Mouse (Mus musculus) liver, adult 2 months (tissue): ENCODE measurements around the gene 1110008P14Rik. TPM values are rescaled to one million over a fixed set of nuclear protein-coding genes. Genes with fewer than 3 reads are reported as not detected.

Source experiments
- DNase-seq: peaks from one replicate; pipeline ENCODE4 v3.0.0-alpha.2; 2011; ENCODE audit warnings: low read depth, low spot score; ENCODE audit errors: extremely low read depth
- H3K27ac ChIP-seq: fragments of 200-500 bp; replicated peaks from 2 replicates; pipeline ENCODE4 v1.5.1; 2012; ENCODE audit warnings: low read depth, mild to moderate bottlenecking, control low read depth, inconsistent platforms, low read length; ENCODE audit not compliant: insufficient read depth
- H3K27me3 ChIP-seq: fragments of 200-500 bp; 2 replicates; pipeline ENCODE4 v1.6.1; 2012; ENCODE audit warnings: mild to moderate bottlenecking, moderate library complexity, low read length, inconsistent platforms; ENCODE audit not compliant: control insufficient read depth, insufficient read depth
- H3K36me3 ChIP-seq: fragments of 200-500 bp; 2 replicates; pipeline ENCODE4 v1.6.1; 2012; ENCODE audit warnings: low read length, inconsistent platforms; ENCODE audit not compliant: control insufficient read depth, insufficient read depth
- H3K4me1 ChIP-seq: fragments of 200-500 bp; 2 replicates; pipeline ENCODE4 v1.6.1; 2011; ENCODE audit warnings: low read length; ENCODE audit not compliant: control insufficient read depth, insufficient read depth
- H3K4me3 ChIP-seq: fragments of 200-500 bp; 2 replicates; pipeline ENCODE4 v1.5.1; 2011; ENCODE audit warnings: low read depth, mild to moderate bottlenecking, control low read depth, low read length, moderate library complexity; ENCODE audit not compliant: insufficient read depth
- H3K79me2 ChIP-seq: fragments of 200-500 bp; 2 replicates; pipeline ENCODE4 v1.6.1; 2012; ENCODE audit warnings: inconsistent platforms, mild to moderate bottlenecking, low read length, moderate library complexity; ENCODE audit not compliant: control insufficient read depth, insufficient read depth
- H3K9ac ChIP-seq: fragments of 200-500 bp; 2 replicates; pipeline ENCODE4 v1.6.1; 2012; ENCODE audit warnings: low read depth, mild to moderate bottlenecking, control low read depth, inconsistent platforms, low read length
- CTCF ChIP-seq: fragments of 200-500 bp; IDR thresholded peaks from 2 replicates; pipeline ENCODE4 v1.5.1; 2011; ENCODE audit warnings: low read depth, low read length, control low read depth
- POLR2A ChIP-seq: fragments of 200-500 bp; IDR thresholded peaks from 2 replicates; pipeline ENCODE4 v1.6.1; 2011; ENCODE audit warnings: low read length, control low read depth; ENCODE audit not compliant: insufficient read depth; ENCODE audit errors: extremely low read depth
- WGBS: fragments of 180-500 bp; shearing (Covaris S2); methylation state at CpG from one replicate; pipeline ENCODE4 v1.1.7; 2018; 5-methylcytosine and 5-hydroxymethylcytosine counted together
- polyA plus RNA-seq: library from polyadenylated mRNA; depleted of rRNA; stranded (reverse); fragments of >200 nt; gene quantifications from 2 replicates; pipeline ENCODE4 v1.2.3, GENCODE M21; 2012
- total RNA-seq: library from RNA; depleted of rRNA; stranded (reverse); fragments of >200 nt; gene quantifications from 2 replicates; pipeline ENCODE4 v1.2.3, GENCODE M21; 2014

The 1110008P14Rik gene
- total and polyA plus RNA-seq, 2 experiments = 32.5 to 103 TPM

GRCm38 (mm10) chr2:32361437-32361836, 20.3 kb downstream of the 1110008P14Rik start:
- H3K36me3 ChIP-seq = no peaks in the 10 kb centered on the region

GRCm38 (mm10) chr2:32360741-32361140, 21.0 kb downstream of the 1110008P14Rik start:
- TF ChIP-seq CTCF (no peak), POLR2A (no peak)
- H3K27me3 ChIP-seq = no peaks in the 10 kb centered on the region
- H3K79me2 ChIP-seq = peaks cover 3% of the 10 kb centered on the region; the same call in 1 of the 2 replicates
- H3K4me3 ChIP-seq = peak overlapping the region; percentile 46
- H3K4me1 ChIP-seq = peaks cover 7% of the 10 kb centered on the region; the same call in 1 of the 2 replicates
- DNase-seq = peak; percentile 90
- peak overlapping the region; percentile 61 for H3K9ac ChIP-seq
- peak overlapping the region; percentile 93 for H3K27ac ChIP-seq
- WGBS = 3% methylated on average over 14 of the region's 14 CpGs
- H3K36me3 ChIP-seq = no peaks in the 10 kb centered on the region

More at GRCm38 (mm10) chr2:32361437-32361836, 20.3 kb downstream of the 1110008P14Rik start:
- Histone ChIP-seq H3K27ac (peak overlapping the region; percentile 93), H3K9ac (peak overlapping the region; percentile 92), H3K4me3 (peak overlapping the region; percentile 86), H3K79me2 (peaks cover 3% of the 10 kb centered on the region; the same call in 1 of the 2 replicates), H3K4me1 (peaks cover 7% of the 10 kb centered on the region; the same call in 1 of the 2 replicates), H3K27me3 (no peaks in the 10 kb centered on the region)
- 2% methylated on average over 24 of the region's 24 CpGs for WGBS
- DNase-seq = peak; percentile 56
- TF ChIP-seq CTCF = peak; percentile 82
- TF ChIP-seq POLR2A = peak; percentile 51

- no peaks in the 10 kb centered on the region for H3K79me2 ChIP-seq
- no peak overlapping the region for H3K27ac ChIP-seq
- H3K36me3 ChIP-seq = no peaks in the 10 kb centered on the region
- no peak overlapping the region for H3K4me3 ChIP-seq
- peaks cover 4% of the 10 kb centered on the region; the same call in 1 of the 2 replicates for H3K4me1 ChIP-seq
- H3K9ac ChIP-seq = no peak overlapping the region
- 84% methylated on average over 10 of the region's 10 CpGs for WGBS
- no peak for DNase-seq
- H3K27me3 ChIP-seq = no peaks in the 10 kb centered on the region
- TF ChIP-seq CTCF (no peak), POLR2A (no peak)
Measured at GRCm38 (mm10) chr2:32358381-32358780, 23.4 kb downstream of the 1110008P14Rik start.

- Histone ChIP-seq H3K27ac (no peak overlapping the region), H3K4me1 (peaks cover 4% of the 10 kb centered on the region; the same call in 1 of the 2 replicates), H3K79me2 (no peaks in the 10 kb centered on the region), H3K27me3 (peaks cover 3% of the 10 kb centered on the region; the same call in 1 of the 2 replicates), H3K4me3 (no peak overlapping the region), H3K36me3 (no peaks in the 10 kb centered on the region), H3K9ac (no peak overlapping the region)
- WGBS = 76% methylated on average over 3 of the region's 3 CpGs
- TF ChIP-seq POLR2A = no peak
- no peak for TF ChIP-seq CTCF
- no peak for DNase-seq
Measured at GRCm38 (mm10) chr2:32357710-32358109, 24.0 kb downstream of the 1110008P14Rik start.

GRCm38 (mm10) chr2:32356216-32356615, 25.5 kb downstream of the 1110008P14Rik start:
- Histone ChIP-seq H3K9ac (no peak overlapping the region), H3K4me1 (no peaks in the 10 kb centered on the region), H3K36me3 (no peaks in the 10 kb centered on the region), H3K27ac (no peak overlapping the region), H3K4me3 (no peak overlapping the region), H3K79me2 (no peaks in the 10 kb centered on the region), H3K27me3 (peaks cover 12% of the 10 kb centered on the region; the same call in 1 of the 2 replicates)
- 84% methylated on average over 10 of the region's 10 CpGs for WGBS
- TF ChIP-seq CTCF (no peak), POLR2A (no peak)
- no peak for DNase-seq

GRCm38 (mm10) chr2:32354336-32354895, 27.3 kb downstream of the 1110008P14Rik start:
- no peak overlapping the region for H3K27ac ChIP-seq
- DNase-seq = no peak
- H3K4me1 ChIP-seq = no peaks in the 10 kb centered on the region
- WGBS = 85% methylated on average over 3 of the region's 3 CpGs
- peaks cover 12% of the 10 kb centered on the region; the same call in 1 of the 2 replicates for H3K27me3 ChIP-seq
- TF ChIP-seq CTCF (no peak), POLR2A (no peak)
- no peak overlapping the region for H3K9ac ChIP-seq
- no peaks in the 10 kb centered on the region for H3K79me2 ChIP-seq
- no peak overlapping the region for H3K4me3 ChIP-seq
- no peaks in the 10 kb centered on the region for H3K36me3 ChIP-seq
